7 mouse cellular contexts compared by ENCODE assay signal in genomic region chr9:113793513-113793905, GRCm38 (mm10). TPM values are rescaled to one million over a fixed set of nuclear protein-coding genes. Genes with fewer than 3 reads are reported as not detected.
A peak's percentile ranks its signal among the peaks of the same experiment; 100 is the strongest.
DNase-seq lines count a peak whose midpoint lies in the region; ATAC-seq and TF ChIP-seq lines count a peak whose summit lies in the region.

No protein-coding gene starts in this region.

- H3K4me2 ChIP-seq in forebrain, embryonic 13.5 days = peak overlapping the region; percentile 67
- H3K4me2 ChIP-seq in kidney, embryonic 16.5 days (replicated peaks; ENCODE audit: low read depth, low read length) = peak overlapping the region; percentile 68
- peak overlapping the region; percentile 63 for H3K4me2 ChIP-seq in neural tube, embryonic 14.5 days (ENCODE audit: low read depth, low read length)

- peaks cover 4% of the 10 kb centered on the region; the same call in 1 of the 2 replicates for H3K79me2 ChIP-seq in liver, adult 2 months (ENCODE audit: control insufficient read depth, insufficient read depth, low read length)

- H3K27ac ChIP-seq in liver, adult 2 months (replicated peaks; ENCODE audit: insufficient read depth, low read depth, low read length) = peak overlapping the region; percentile 28; the same call in 1 of the 2 replicates
- peak overlapping the region; percentile 89 for H3K27ac ChIP-seq in forebrain, embryonic 13.5 days
- H3K27ac ChIP-seq in kidney, embryonic 16.5 days (ENCODE audit: low read length) = peak overlapping the region; percentile 88
- peak overlapping the region; percentile 80 for H3K27ac ChIP-seq in neural tube, embryonic 14.5 days (ENCODE audit: low read depth, low read length)

- ATAC-seq in forebrain, embryonic 13.5 days = no peak
- no peak for ATAC-seq in kidney, embryonic 16.5 days (ENCODE audit: low FRiP score, low TSS enrichment)
- peak; percentile 0; the same call in 1 of the 2 replicates for ATAC-seq in neural tube, embryonic 14.5 days (ENCODE audit: low read depth)

- no peak for TF ChIP-seq CTCF in liver, adult 2 months (IDR thresholded peaks at IDR 0.05; ENCODE audit: low read depth, low read length)

- peak overlapping the region; percentile 46 for H3K4me3 ChIP-seq in liver, adult 2 months (ENCODE audit: insufficient read depth, low read depth, low read length)
- peak overlapping the region; percentile 53 for H3K4me3 ChIP-seq in forebrain, embryonic 13.5 days
- H3K4me3 ChIP-seq in kidney, embryonic 16.5 days (ENCODE audit: low read length) = peak overlapping the region; percentile 54
- H3K4me3 ChIP-seq in neural tube, embryonic 14.5 days (ENCODE audit: low read depth, low read length) = peak overlapping the region; percentile 52

- WGBS in liver, adult 2 months = 22% methylated on average over 3 of the region's 3 CpGs
- 23% methylated on average over 3 of the region's 3 CpGs for WGBS in forebrain, embryonic 13.5 days
- WGBS in kidney, embryonic 16.5 days = 43% methylated on average over 3 of the region's 3 CpGs
- WGBS in neural tube, embryonic 14.5 days = 15% methylated on average over 3 of the region's 3 CpGs

- TF ChIP-seq POLR2A in liver, adult 2 months (IDR thresholded peaks at IDR 0.05; ENCODE audit: extremely low read depth, insufficient read depth, low read length) = no peak

- H3K4me1 ChIP-seq in liver, adult 2 months (ENCODE audit: control insufficient read depth, insufficient read depth, low read length) = no peaks in the 10 kb centered on the region
- peaks cover 26% of the 10 kb centered on the region for H3K4me1 ChIP-seq in forebrain, embryonic 13.5 days
- peaks cover 13% of the 10 kb centered on the region for H3K4me1 ChIP-seq in kidney, embryonic 16.5 days (ENCODE audit: insufficient read depth, low read length)
- H3K4me1 ChIP-seq in neural tube, embryonic 14.5 days (ENCODE audit: control insufficient read depth, insufficient read depth, low read length) = peaks cover 19% of the 10 kb centered on the region

- no peaks in the 10 kb centered on the region for H3K36me3 ChIP-seq in liver, adult 2 months (ENCODE audit: control insufficient read depth, insufficient read depth, low read length)
- no peaks in the 10 kb centered on the region for H3K36me3 ChIP-seq in forebrain, embryonic 13.5 days (ENCODE audit: poor library complexity, severe bottlenecking)
- no peaks in the 10 kb centered on the region for H3K36me3 ChIP-seq in kidney, embryonic 16.5 days (ENCODE audit: insufficient read depth, low read length)
- no peaks in the 10 kb centered on the region for H3K36me3 ChIP-seq in neural tube, embryonic 14.5 days (ENCODE audit: control insufficient read depth, insufficient read depth, low read length)

- no peaks in the 10 kb centered on the region for H3K9me3 ChIP-seq in forebrain, embryonic 13.5 days (replicated peaks)
- H3K9me3 ChIP-seq in kidney, embryonic 16.5 days (ENCODE audit: low read length) = no peaks in the 10 kb centered on the region
- H3K9me3 ChIP-seq in neural tube, embryonic 14.5 days (ENCODE audit: control insufficient read depth, low read length) = no peaks in the 10 kb centered on the region

- peak; percentile 45 for DNase-seq in liver, adult 2 months (ENCODE audit: extremely low read depth, low read depth, low spot score)
- no peak for DNase-seq in liver
- no peak for DNase-seq in spleen, postnatal 36 days (ENCODE audit: low spot score in 2 of 2)
- no peak for DNase-seq in frontal cortex, postnatal 36 days (ENCODE audit: low spot score in 2 of 2)

- H3K9ac ChIP-seq in liver, adult 2 months (ENCODE audit: low read depth, low read length) = peak overlapping the region; percentile 48
- H3K9ac ChIP-seq in forebrain, embryonic 13.5 days = peak overlapping the region; percentile 70
- H3K9ac ChIP-seq in kidney, embryonic 16.5 days (replicated peaks; ENCODE audit: low read length) = peak overlapping the region; percentile 61
- H3K9ac ChIP-seq in neural tube, embryonic 14.5 days (replicated peaks; ENCODE audit: low read depth, low read length) = peak overlapping the region; percentile 69

- H3K27me3 ChIP-seq in liver, adult 2 months (ENCODE audit: control insufficient read depth, insufficient read depth, low read length) = no peaks in the 10 kb centered on the region
- no peaks in the 10 kb centered on the region for H3K27me3 ChIP-seq in forebrain, embryonic 13.5 days
- H3K27me3 ChIP-seq in kidney, embryonic 16.5 days (ENCODE audit: insufficient read depth, low read length) = no peaks in the 10 kb centered on the region
- no peaks in the 10 kb centered on the region for H3K27me3 ChIP-seq in neural tube, embryonic 14.5 days (ENCODE audit: control insufficient read depth, insufficient read depth, low read length)

RNA-seq across cellular contexts. Expression of gene Clasp2, which starts 52.2 kb away (rescaled TPM):
- 16.2 and 17.4 TPM in 2 replicates for total RNA-seq in liver, adult 2 months (2014; rRNA removed)
- polyA plus RNA-seq in liver, adult 2 months (2012; rRNA removed) = 2.3 and 2.6 TPM in 2 replicates
- 84.9 and 91.3 TPM in 2 replicates for polyA plus RNA-seq in forebrain, embryonic 13.5 days (2015; fragmentation: Nextera tagmentation; extraction: Ambion mirVana)
- polyA plus RNA-seq in kidney, embryonic 16.5 days (2015; fragmentation: Nextera tagmentation; extraction: Ambion mirVana) = 23.0 and 24.4 TPM in 2 replicates
- polyA plus RNA-seq in neural tube, embryonic 14.5 days (2014; fragmentation: Nextera tagmentation; extraction: Ambion mirVana) = 171 and 176 TPM in 2 replicates

Comparison
In these comparisons a context has a peak if more than half of its experiments do, and no peak if none do; other contexts are left out.
1. H3K27ac ChIP-seq: peak in every context shown above with its lines; median percentile 89 in forebrain, embryonic 13.5 days; 88 in kidney, embryonic 16.5 days; 80 in neural tube, embryonic 14.5 days; 28 in liver, adult 2 months.